Mouse (Mus musculus): ENCODE results near the gene Masp1. TPM values are rescaled to one million over a fixed set of nuclear protein-coding genes. Genes with fewer than 3 reads are reported as not detected.

Masp1 gene
- total RNA-seq, 1 experiment, result 2.8 TPM

GRCm38 (mm10) chr16:23503351-23503750 is 17.3 kb downstream of the Masp1 start:
- TF ChIP-seq MAFK (IDR thresholded peaks at IDR 0.05; ENCODE audit: insufficient read depth, low read depth, low read length), result no peak
- TF ChIP-seq ZC3H11A (IDR thresholded peaks at IDR 0.05; ENCODE audit: borderline replicate concordance, low read depth, low read length), result no peak
- no peak for TF ChIP-seq HCFC1 (IDR thresholded peaks at IDR 0.05; ENCODE audit: borderline replicate concordance, insufficient read depth, low read length)
- TF ChIP-seq ZNF384 (IDR thresholded peaks at IDR 0.05; ENCODE audit: low read depth, low read length), result no peak
- TF ChIP-seq CHD2 (IDR thresholded peaks at IDR 0.05; ENCODE audit: low read depth, low read length), result no peak
- Histone ChIP-seq H3K27ac (ENCODE audit: insufficient read depth, low read depth, low read length, poor library complexity, severe bottlenecking) (no peak overlapping the region), H3K9me3 (ENCODE audit: control insufficient read depth, insufficient read depth, low read depth, low read length) (no peaks in the 10 kb centered on the region), H3K4me3 (ENCODE audit: insufficient read depth in 1 of 2, low read depth in 1 of 2, low read length in 2 of 2, poor library complexity in 1 of 2, severe bottlenecking in 1 of 2) (no peak overlapping the region), H3K36me3 (ENCODE audit: control insufficient read depth, insufficient read depth, low read length, poor library complexity, severe bottlenecking) (no peaks in the 10 kb centered on the region), H3K9ac (ENCODE audit: insufficient read depth, low read depth, low read length, poor library complexity, severe bottlenecking) (no peak overlapping the region), H3K4me1 (ENCODE audit: control insufficient read depth in 2 of 2, insufficient read depth in 2 of 2, low read length in 2 of 2, poor library complexity in 1 of 2) (peaks cover 8 to 21% of the 10 kb centered on the region in 2 experiments; a peak in 3 of 4 replicates)
- in situ Hi-C loops (cut with MboI; ENCODE audit: low sequenced_read_pairs in 2 of 2, unreplicated experiment in 2 of 2), result no loop called here
- no peak for DNase-seq (ENCODE audit: low read depth, low spot score)

- Histone ChIP-seq H3K4me3 (ENCODE audit: insufficient read depth in 1 of 2, low read depth in 1 of 2, low read length in 2 of 2, poor library complexity in 1 of 2, severe bottlenecking in 1 of 2) (no peak overlapping the region), H3K27ac (ENCODE audit: insufficient read depth, low read depth, low read length, poor library complexity, severe bottlenecking) (no peak overlapping the region), H3K9me3 (ENCODE audit: control insufficient read depth, insufficient read depth, low read depth, low read length) (no peaks in the 10 kb centered on the region), H3K9ac (ENCODE audit: insufficient read depth, low read depth, low read length, poor library complexity, severe bottlenecking) (no peak overlapping the region), H3K36me3 (ENCODE audit: control insufficient read depth, insufficient read depth, low read length, poor library complexity, severe bottlenecking) (no peaks in the 10 kb centered on the region), H3K4me1 (ENCODE audit: control insufficient read depth in 2 of 2, insufficient read depth in 2 of 2, low read length in 2 of 2, poor library complexity in 1 of 2) (peaks cover 8 to 21% of the 10 kb centered on the region in 2 experiments; a peak in 3 of 4 replicates)
- in situ Hi-C loops (cut with MboI; ENCODE audit: low sequenced_read_pairs in 2 of 2, unreplicated experiment in 2 of 2), result no loop called here
- TF ChIP-seq HCFC1 (IDR thresholded peaks at IDR 0.05; ENCODE audit: borderline replicate concordance, insufficient read depth, low read length) (no peak), ZNF384 (IDR thresholded peaks at IDR 0.05; ENCODE audit: low read depth, low read length) (no peak), ZC3H11A (IDR thresholded peaks at IDR 0.05; ENCODE audit: borderline replicate concordance, low read depth, low read length) (no peak), CHD2 (IDR thresholded peaks at IDR 0.05; ENCODE audit: low read depth, low read length) (no peak), MAFK (IDR thresholded peaks at IDR 0.05; ENCODE audit: insufficient read depth, low read depth, low read length) (no peak)
- DNase-seq (ENCODE audit: low read depth, low spot score), result no peak
These were observed 18.1 kb downstream of the Masp1 start for GRCm38 (mm10) chr16:23502478-23502877.

GRCm38 (mm10) chr16:23501288-23501687 is 19.3 kb downstream of the Masp1 start:
- no peak for TF ChIP-seq MAFK (IDR thresholded peaks at IDR 0.05; ENCODE audit: insufficient read depth, low read depth, low read length)
- TF ChIP-seq ZNF384 (IDR thresholded peaks at IDR 0.05; ENCODE audit: low read depth, low read length), result no peak
- no peak for TF ChIP-seq HCFC1 (IDR thresholded peaks at IDR 0.05; ENCODE audit: borderline replicate concordance, insufficient read depth, low read length)
- no peak for TF ChIP-seq CHD2 (IDR thresholded peaks at IDR 0.05; ENCODE audit: low read depth, low read length)
- TF ChIP-seq ZC3H11A (IDR thresholded peaks at IDR 0.05; ENCODE audit: borderline replicate concordance, low read depth, low read length), result no peak
- no peak overlapping the region for H3K27ac ChIP-seq (ENCODE audit: insufficient read depth, low read depth, low read length, poor library complexity, severe bottlenecking)
- peaks cover 6 to 18% of the 10 kb centered on the region in 2 experiments; a peak in 3 of 4 replicates for H3K4me1 ChIP-seq (ENCODE audit: control insufficient read depth in 2 of 2, insufficient read depth in 2 of 2, low read length in 2 of 2, poor library complexity in 1 of 2)
- in situ Hi-C loops (cut with MboI; ENCODE audit: low sequenced_read_pairs in 2 of 2, unreplicated experiment in 2 of 2), result no loop called here
- no peak overlapping the region for H3K4me3 ChIP-seq (ENCODE audit: insufficient read depth in 1 of 2, low read depth in 1 of 2, low read length in 2 of 2, poor library complexity in 1 of 2, severe bottlenecking in 1 of 2)
- DNase-seq (ENCODE audit: low read depth, low spot score), result no peak
- H3K9ac ChIP-seq (ENCODE audit: insufficient read depth, low read depth, low read length, poor library complexity, severe bottlenecking), result no peak overlapping the region
- no peaks in the 10 kb centered on the region for H3K9me3 ChIP-seq (ENCODE audit: control insufficient read depth, insufficient read depth, low read depth, low read length)
- H3K36me3 ChIP-seq (ENCODE audit: control insufficient read depth, insufficient read depth, low read length, poor library complexity, severe bottlenecking), result no peaks in the 10 kb centered on the region

- peaks cover 4 to 12% of the 10 kb centered on the region in 2 experiments; a peak in 2 of 4 replicates for H3K4me1 ChIP-seq (ENCODE audit: control insufficient read depth in 2 of 2, insufficient read depth in 2 of 2, low read length in 2 of 2, poor library complexity in 1 of 2)
- DNase-seq (ENCODE audit: low read depth, low spot score), result no peak
These were observed 20.1 kb downstream of the Masp1 start for GRCm38 (mm10) chr16:23500558-23500957.

More at GRCm38 (mm10) chr16:23500558-23500957, 20.1 kb downstream of the Masp1 start:
- H3K36me3 ChIP-seq (ENCODE audit: control insufficient read depth, insufficient read depth, low read length, poor library complexity, severe bottlenecking), result no peaks in the 10 kb centered on the region
- H3K4me3 ChIP-seq (ENCODE audit: insufficient read depth in 1 of 2, low read depth in 1 of 2, low read length in 2 of 2, poor library complexity in 1 of 2, severe bottlenecking in 1 of 2), result no peak overlapping the region
- in situ Hi-C loops (cut with MboI; ENCODE audit: low sequenced_read_pairs in 2 of 2, unreplicated experiment in 2 of 2), result no loop called here
- TF ChIP-seq MAFK (IDR thresholded peaks at IDR 0.05; ENCODE audit: insufficient read depth, low read depth, low read length) (no peak), ZNF384 (IDR thresholded peaks at IDR 0.05; ENCODE audit: low read depth, low read length) (no peak), CHD2 (IDR thresholded peaks at IDR 0.05; ENCODE audit: low read depth, low read length) (no peak), ZC3H11A (IDR thresholded peaks at IDR 0.05; ENCODE audit: borderline replicate concordance, low read depth, low read length) (no peak), HCFC1 (IDR thresholded peaks at IDR 0.05; ENCODE audit: borderline replicate concordance, insufficient read depth, low read length) (no peak)
- H3K9ac ChIP-seq (ENCODE audit: insufficient read depth, low read depth, low read length, poor library complexity, severe bottlenecking), result no peak overlapping the region
- H3K27ac ChIP-seq (ENCODE audit: insufficient read depth, low read depth, low read length, poor library complexity, severe bottlenecking), result no peak overlapping the region
- no peaks in the 10 kb centered on the region for H3K9me3 ChIP-seq (ENCODE audit: control insufficient read depth, insufficient read depth, low read depth, low read length)
